Mouse (Mus musculus): ENCODE measurements at regions not wholly inside any gene's neighbourhood (a gene's known extent, or its start where the extent isn't known, plus 50 kb on each side); places are given as distances from the start of the nearest gene placed in this dataset.

DNA sequence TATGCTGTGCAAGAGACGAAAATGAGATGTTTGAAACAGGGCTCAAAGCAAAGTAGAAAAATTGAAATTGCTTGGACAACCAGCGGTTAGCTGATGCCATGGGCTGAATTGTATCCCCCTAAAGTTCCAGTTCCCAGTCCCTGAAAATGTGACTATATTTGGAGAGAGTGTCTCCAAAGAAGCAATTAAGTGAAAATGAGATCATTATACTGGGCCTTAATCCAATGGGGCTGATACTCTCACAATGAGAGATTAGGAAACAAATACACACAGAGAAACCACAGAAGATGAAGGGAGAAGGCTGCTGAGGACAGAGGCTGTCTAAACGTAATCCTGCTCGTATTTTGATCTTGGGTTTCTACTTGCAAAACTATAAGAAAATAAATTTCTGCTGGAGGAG, 402.1 kb upstream of the Id4 start:
- no peak for TF ChIP-seq CTCF (IDR thresholded peaks at IDR 0.05; ENCODE audit: low read depth)
- TF ChIP-seq EP300 (IDR thresholded peaks at IDR 0.05; ENCODE audit: low read depth) = no peak

Measured in heart, postnatal 0 days (tissue).